Mouse (Mus musculus): ENCODE data around the gene Vstm2l. TPM values are rescaled to one million over a fixed set of nuclear protein-coding genes. Genes with fewer than 3 reads are reported as not detected.

Vstm2l gene
- polyA plus RNA-seq, 1 experiment from 2014 or later, result 4.5 TPM

DNA sequence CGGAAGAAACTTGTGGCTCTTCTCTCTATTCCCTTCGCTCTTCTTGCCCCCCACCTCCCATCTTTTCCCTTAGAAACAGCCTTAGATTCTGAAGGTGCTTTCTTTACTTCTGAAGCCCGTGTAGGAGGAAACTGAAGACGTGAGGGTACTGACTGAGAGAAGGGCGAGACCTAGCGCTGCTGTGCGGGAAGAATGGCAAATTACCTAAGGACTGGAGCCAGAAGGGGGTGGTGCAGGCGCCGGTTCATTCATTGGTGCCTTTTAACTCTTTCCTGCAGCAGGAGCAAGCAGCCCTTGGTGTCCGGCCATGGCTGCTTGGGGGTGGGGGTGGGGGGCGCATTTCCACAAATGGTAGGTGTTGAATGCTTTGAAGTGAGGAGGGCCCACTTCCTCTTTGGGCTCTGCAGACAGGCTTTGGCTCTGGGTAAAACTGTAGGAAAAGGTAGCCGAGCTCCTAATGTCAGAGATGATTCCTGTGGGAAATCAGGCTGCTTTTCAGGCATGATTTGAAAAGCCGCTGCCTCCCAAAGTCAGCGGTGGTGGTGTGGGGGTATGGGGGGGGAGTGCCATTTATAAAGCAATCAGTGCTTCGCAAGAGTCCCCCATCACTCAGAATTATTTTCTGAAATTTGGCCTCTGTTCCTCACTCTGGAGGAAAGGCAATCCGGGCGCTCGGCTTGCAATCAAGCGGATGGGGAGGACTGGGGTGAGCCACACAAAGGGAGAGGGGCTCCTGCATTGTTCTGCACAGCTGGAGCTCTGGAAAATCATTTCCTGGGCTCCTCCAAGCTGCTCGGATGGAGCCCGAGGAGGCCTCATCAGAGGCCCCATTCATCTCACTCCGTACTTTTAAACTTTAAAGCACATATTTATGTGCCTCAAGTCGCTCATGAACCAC is 60.4 kb downstream of the Vstm2l start:
- no peak overlapping the region for H3K4me3 ChIP-seq (ENCODE audit: low read depth, low read length)
- WGBS, result 3% methylated on average over 23 of the region's 23 CpGs
- peak overlapping the region; percentile 67 for H3K27ac ChIP-seq (ENCODE audit: low read depth, low read length)
- peaks cover 10% of the 10 kb centered on the region; the same call in 1 of the 2 replicates for H3K4me1 ChIP-seq (replicated peaks; ENCODE audit: control insufficient read depth, insufficient read depth, low read length)
- H3K36me3 ChIP-seq (ENCODE audit: control insufficient read depth, insufficient read depth, low read length), result no peaks in the 10 kb centered on the region
- H3K9me3 ChIP-seq (ENCODE audit: control insufficient read depth, low read length), result no peaks in the 10 kb centered on the region
- peak overlapping the region; percentile 56 for H3K9ac ChIP-seq (ENCODE audit: low read depth, low read length)
- ATAC-seq (ENCODE audit: low FRiP score) (peak; percentile 61; the same call in 1 of the 2 replicates), DNase-seq (ENCODE audit: low spot score) (peak; percentile 57)
- H3K4me2 ChIP-seq (replicated peaks; ENCODE audit: low read depth, low read length), result peak overlapping the region; percentile 41
- H3K27me3 ChIP-seq (ENCODE audit: control insufficient read depth, insufficient read depth, low read length), result no peaks in the 10 kb centered on the region

DNA sequence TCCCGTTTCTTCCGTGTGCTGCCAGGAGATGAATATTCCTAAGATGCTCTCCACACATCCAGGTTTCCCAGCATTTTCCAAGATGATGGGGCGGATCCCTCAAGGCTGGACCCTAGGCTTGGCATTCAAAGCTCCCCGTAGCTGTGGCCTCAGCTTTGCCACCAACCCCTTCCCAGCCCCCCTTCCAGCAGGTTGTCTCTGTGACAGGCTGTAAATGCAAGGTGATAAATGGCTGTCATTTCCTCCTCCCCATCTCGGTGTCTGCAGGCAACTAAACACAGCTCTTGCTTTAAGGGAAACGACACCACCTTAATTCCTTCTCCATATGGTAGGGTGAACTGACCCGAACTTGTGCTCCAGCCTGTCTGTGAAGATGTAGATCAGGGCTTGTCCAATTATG is 61.1 kb downstream of the Vstm2l start:
- Histone ChIP-seq H3K4me3 (ENCODE audit: low read depth, low read length) (no peak overlapping the region), H3K4me1 (replicated peaks; ENCODE audit: control insufficient read depth, insufficient read depth, low read length) (peaks cover 10% of the 10 kb centered on the region; the same call in 1 of the 2 replicates), H3K36me3 (ENCODE audit: control insufficient read depth, insufficient read depth, low read length) (no peaks in the 10 kb centered on the region), H3K9ac (ENCODE audit: low read depth, low read length) (peak overlapping the region; percentile 56), H3K4me2 (replicated peaks; ENCODE audit: low read depth, low read length) (peak overlapping the region; percentile 16; the same call in 1 of the 2 replicates), H3K9me3 (ENCODE audit: control insufficient read depth, low read length) (no peaks in the 10 kb centered on the region), H3K27me3 (ENCODE audit: control insufficient read depth, insufficient read depth, low read length) (no peaks in the 10 kb centered on the region), H3K27ac (ENCODE audit: low read depth, low read length) (peak overlapping the region; percentile 67)
- WGBS, result 5% methylated on average over 7 of the region's 7 CpGs
- DNase-seq (ENCODE audit: low spot score) (no peak), ATAC-seq (ENCODE audit: low FRiP score) (peak; percentile 51; the same call in 1 of the 2 replicates)

DNA sequence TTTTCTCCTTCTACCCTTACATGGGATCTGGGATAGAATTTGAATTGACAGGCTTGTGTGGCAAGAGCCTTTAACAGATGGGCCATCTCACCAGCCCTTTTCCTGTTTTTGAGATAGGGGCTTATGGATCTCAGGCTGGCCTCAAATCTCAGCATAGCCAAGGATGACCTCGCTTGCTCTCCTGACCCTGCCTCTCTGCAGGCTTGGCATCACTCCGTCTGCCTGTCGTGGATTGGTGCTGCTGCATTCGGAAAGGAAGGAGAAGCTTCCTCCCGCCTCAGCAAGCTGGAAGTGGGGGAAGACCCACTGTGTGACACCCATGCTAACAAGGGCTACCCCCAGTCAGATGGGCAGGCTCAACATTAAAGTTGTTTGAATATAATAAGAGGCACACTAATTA is 64.8 kb downstream of the Vstm2l start:
- no peaks in the 10 kb centered on the region for H3K27me3 ChIP-seq (ENCODE audit: control insufficient read depth, insufficient read depth, low read length)
- peaks cover 10% of the 10 kb centered on the region; the same call in 1 of the 2 replicates for H3K4me1 ChIP-seq (replicated peaks; ENCODE audit: control insufficient read depth, insufficient read depth, low read length)
- H3K9me3 ChIP-seq (ENCODE audit: control insufficient read depth, low read length), result no peaks in the 10 kb centered on the region
- ATAC-seq (ENCODE audit: low FRiP score) (no peak), DNase-seq (ENCODE audit: low spot score) (no peak)
- no peak overlapping the region for H3K4me3 ChIP-seq (ENCODE audit: low read depth, low read length)
- no peak overlapping the region for H3K4me2 ChIP-seq (replicated peaks; ENCODE audit: low read depth, low read length)
- H3K9ac ChIP-seq (ENCODE audit: low read depth, low read length), result no peak overlapping the region
- no peak overlapping the region for H3K27ac ChIP-seq (ENCODE audit: low read depth, low read length)
- 62% methylated on average over 5 of the region's 5 CpGs for WGBS
- no peaks in the 10 kb centered on the region; the same call in 1 of the 2 replicates for H3K36me3 ChIP-seq (ENCODE audit: control insufficient read depth, insufficient read depth, low read length)

DNA sequence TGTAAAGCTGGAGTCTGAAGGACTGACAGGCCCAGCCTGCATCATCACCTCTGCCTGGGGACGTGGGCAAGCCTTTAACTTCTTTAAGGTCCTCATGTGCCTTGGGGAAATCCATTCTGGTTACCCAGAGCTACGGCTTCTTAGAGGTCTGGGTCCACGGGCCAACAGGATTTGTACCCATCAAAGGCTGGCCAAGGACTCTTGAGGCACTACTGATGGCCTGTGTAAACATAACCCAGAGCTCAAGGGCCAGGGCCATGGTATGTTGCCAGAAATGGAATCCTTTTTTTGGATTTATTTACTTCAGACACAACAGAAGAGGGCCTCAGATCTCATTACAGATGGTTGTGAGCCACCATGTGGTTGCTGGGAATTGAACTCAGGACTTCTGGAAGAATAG is 68.3 kb downstream of the Vstm2l start:
- Histone ChIP-seq H3K36me3 (ENCODE audit: control insufficient read depth, insufficient read depth, low read length) (no peaks in the 10 kb centered on the region; the same call in 1 of the 2 replicates), H3K9ac (ENCODE audit: low read depth, low read length) (no peak overlapping the region), H3K4me2 (replicated peaks; ENCODE audit: low read depth, low read length) (no peak overlapping the region), H3K27ac (ENCODE audit: low read depth, low read length) (no peak overlapping the region), H3K27me3 (ENCODE audit: control insufficient read depth, insufficient read depth, low read length) (no peaks in the 10 kb centered on the region), H3K4me1 (replicated peaks; ENCODE audit: control insufficient read depth, insufficient read depth, low read length) (no peaks in the 10 kb centered on the region; the same call in 1 of the 2 replicates), H3K4me3 (ENCODE audit: low read depth, low read length) (no peak overlapping the region), H3K9me3 (ENCODE audit: control insufficient read depth, low read length) (no peaks in the 10 kb centered on the region)
- ATAC-seq (ENCODE audit: low FRiP score) (no peak), DNase-seq (ENCODE audit: low spot score) (no peak)
- 90% methylated on average over 3 of the region's 3 CpGs for WGBS

DNA sequence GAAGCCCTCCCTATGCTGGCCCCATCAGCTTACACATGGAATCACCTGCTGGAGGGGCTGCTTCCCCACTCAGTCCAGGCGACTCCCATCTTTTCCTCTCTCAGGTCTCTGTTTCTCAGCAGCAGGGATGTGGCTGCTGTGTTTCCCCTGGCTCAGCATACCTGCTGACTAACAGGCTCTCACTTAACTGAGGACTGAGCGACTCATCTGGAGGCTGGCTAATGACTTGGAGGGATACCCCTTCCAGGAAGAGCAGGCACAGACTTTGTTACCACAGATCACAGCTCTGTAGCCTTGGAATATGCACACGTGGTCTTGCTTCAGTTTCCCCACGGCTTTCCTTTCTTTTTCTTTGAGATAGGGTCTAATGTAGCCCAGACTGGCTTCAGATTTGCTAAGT is 68.8 kb downstream of the Vstm2l start:
- no peak for ATAC-seq (ENCODE audit: low FRiP score)
- Histone ChIP-seq H3K9me3 (ENCODE audit: control insufficient read depth, low read length) (no peaks in the 10 kb centered on the region), H3K27me3 (ENCODE audit: control insufficient read depth, insufficient read depth, low read length) (no peaks in the 10 kb centered on the region), H3K4me3 (ENCODE audit: low read depth, low read length) (no peak overlapping the region), H3K36me3 (ENCODE audit: control insufficient read depth, insufficient read depth, low read length) (no peaks in the 10 kb centered on the region; the same call in 1 of the 2 replicates), H3K4me2 (replicated peaks; ENCODE audit: low read depth, low read length) (no peak overlapping the region), H3K4me1 (replicated peaks; ENCODE audit: control insufficient read depth, insufficient read depth, low read length) (no peaks in the 10 kb centered on the region; the same call in 1 of the 2 replicates), H3K27ac (ENCODE audit: low read depth, low read length) (no peak overlapping the region), H3K9ac (ENCODE audit: low read depth, low read length) (no peak overlapping the region)
- DNase-seq (ENCODE audit: low spot score), result no peak
- 90% methylated on average over 4 of the region's 4 CpGs for WGBS

DNA sequence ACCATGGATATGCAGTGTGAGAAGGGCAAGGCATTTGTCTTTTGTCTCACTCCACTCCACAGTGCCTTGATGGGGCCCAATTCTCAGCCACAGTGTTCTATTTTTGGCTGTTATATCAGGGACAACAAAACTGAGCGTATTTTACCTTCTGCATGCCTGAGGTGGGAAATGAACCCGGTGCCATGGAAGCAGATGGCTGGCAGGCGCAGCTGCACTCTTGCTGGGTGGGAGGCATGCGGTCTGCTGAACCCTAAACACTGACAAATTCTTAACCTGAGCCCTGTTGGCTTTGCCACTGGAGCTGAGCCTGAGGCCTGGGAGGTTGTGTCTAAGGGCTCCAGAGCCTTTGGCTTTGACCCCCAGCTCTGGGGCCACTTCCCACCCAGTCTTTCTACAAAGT is 71.2 kb downstream of the Vstm2l start:
- no peak for DNase-seq (ENCODE audit: low spot score)

DNA sequence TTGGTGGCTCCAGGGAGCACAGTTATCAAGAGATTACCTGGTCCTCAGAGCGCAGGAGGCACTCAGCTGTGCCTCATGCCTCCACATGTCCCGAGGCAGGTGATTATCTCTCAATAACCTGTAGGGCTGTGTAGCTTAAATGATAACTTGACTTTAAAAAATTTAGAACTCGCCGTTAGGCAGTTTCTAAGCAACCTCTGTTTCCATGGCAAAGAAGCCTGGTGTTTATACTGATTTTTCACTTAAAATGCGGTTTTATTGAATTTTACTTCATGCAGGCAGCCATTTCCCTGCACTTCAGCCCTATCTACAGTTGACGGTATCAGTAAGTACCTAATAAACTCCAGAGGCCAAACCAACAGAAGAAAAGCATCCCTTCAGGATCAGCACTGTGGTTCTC is 71.8 kb downstream of the Vstm2l start:
- H3K4me1 ChIP-seq (replicated peaks; ENCODE audit: control insufficient read depth, insufficient read depth, low read length), result peaks cover 2% of the 10 kb centered on the region; the same call in 1 of the 2 replicates
- no peak overlapping the region for H3K4me2 ChIP-seq (replicated peaks; ENCODE audit: low read depth, low read length)
- no peaks in the 10 kb centered on the region; the same call in 1 of the 2 replicates for H3K36me3 ChIP-seq (ENCODE audit: control insufficient read depth, insufficient read depth, low read length)
- no peak overlapping the region for H3K27ac ChIP-seq (ENCODE audit: low read depth, low read length)
- DNase-seq (ENCODE audit: low spot score) (no peak), ATAC-seq (ENCODE audit: low FRiP score) (no peak)
- no peak overlapping the region for H3K9ac ChIP-seq (ENCODE audit: low read depth, low read length)
- no peaks in the 10 kb centered on the region for H3K27me3 ChIP-seq (ENCODE audit: control insufficient read depth, insufficient read depth, low read length)
- no peak overlapping the region for H3K4me3 ChIP-seq (ENCODE audit: low read depth, low read length)
- no peaks in the 10 kb centered on the region for H3K9me3 ChIP-seq (ENCODE audit: control insufficient read depth, low read length)
- WGBS, result 85% methylated on average over 6 of the region's 6 CpGs

More for the DNA sequence above, 71.2 kb downstream of the Vstm2l start:
- no peaks in the 10 kb centered on the region; the same call in 1 of the 2 replicates for H3K36me3 ChIP-seq (ENCODE audit: control insufficient read depth, insufficient read depth, low read length)
- H3K4me2 ChIP-seq (replicated peaks; ENCODE audit: low read depth, low read length), result no peak overlapping the region
- no peaks in the 10 kb centered on the region for H3K27me3 ChIP-seq (ENCODE audit: control insufficient read depth, insufficient read depth, low read length)
- no peaks in the 10 kb centered on the region for H3K9me3 ChIP-seq (ENCODE audit: control insufficient read depth, low read length)
- H3K9ac ChIP-seq (ENCODE audit: low read depth, low read length), result no peak overlapping the region
- peaks cover 2% of the 10 kb centered on the region; the same call in 1 of the 2 replicates for H3K4me1 ChIP-seq (replicated peaks; ENCODE audit: control insufficient read depth, insufficient read depth, low read length)
- ATAC-seq (ENCODE audit: low FRiP score), result no peak
- WGBS, result 86% methylated on average over 4 of the region's 4 CpGs
- no peak overlapping the region for H3K4me3 ChIP-seq (ENCODE audit: low read depth, low read length)
- H3K27ac ChIP-seq (ENCODE audit: low read depth, low read length), result no peak overlapping the region

DNA sequence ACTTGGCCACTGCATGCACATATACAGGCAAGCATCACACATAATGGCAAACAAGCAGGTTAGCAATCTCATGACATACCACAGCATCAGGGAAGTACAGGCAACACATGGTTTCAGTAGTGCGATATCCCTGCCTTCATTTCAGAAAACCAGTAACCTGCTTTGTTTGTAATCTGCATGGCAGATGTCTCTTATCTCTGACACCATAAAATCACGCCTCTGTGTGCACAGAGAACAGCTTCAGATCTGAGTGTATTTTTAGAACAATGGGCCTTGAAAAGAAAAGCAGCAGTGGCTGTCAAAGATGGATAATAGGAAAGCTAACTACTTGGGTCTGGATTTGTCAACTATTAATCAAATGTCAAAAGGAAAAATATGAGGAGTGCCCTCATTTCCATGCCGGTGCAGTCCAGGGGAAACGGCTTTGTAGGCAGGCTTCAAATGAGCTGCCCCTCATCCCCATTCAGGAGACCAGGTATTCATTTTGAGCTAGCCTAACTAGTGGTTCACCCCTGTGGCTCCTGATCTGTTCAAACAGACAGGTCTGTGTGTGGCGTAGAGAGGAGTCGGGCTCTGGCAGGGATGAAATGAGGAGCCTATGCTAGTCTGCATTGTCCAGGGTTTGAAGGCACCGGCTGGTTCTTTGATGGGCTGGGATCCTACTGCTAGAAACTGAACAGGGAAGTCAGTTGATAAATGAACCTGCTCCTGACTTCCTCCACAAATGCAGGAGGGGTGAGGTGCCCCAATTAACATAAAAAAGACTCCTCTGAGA is 74.2 kb downstream of the Vstm2l start:
- peaks cover 2% of the 10 kb centered on the region; the same call in 1 of the 2 replicates for H3K4me1 ChIP-seq (replicated peaks; ENCODE audit: control insufficient read depth, insufficient read depth, low read length)
- ATAC-seq (ENCODE audit: low FRiP score), result no peak

More for the DNA sequence above, 74.2 kb downstream of the Vstm2l start:
- DNase-seq (ENCODE audit: low spot score), result peak; percentile 1
- Histone ChIP-seq H3K4me3 (ENCODE audit: low read depth, low read length) (no peak overlapping the region), H3K27ac (ENCODE audit: low read depth, low read length) (peak overlapping the region; percentile 12; the same call in 1 of the 2 replicates), H3K36me3 (ENCODE audit: control insufficient read depth, insufficient read depth, low read length) (no peaks in the 10 kb centered on the region), H3K9ac (ENCODE audit: low read depth, low read length) (no peak overlapping the region), H3K27me3 (ENCODE audit: control insufficient read depth, insufficient read depth, low read length) (no peaks in the 10 kb centered on the region), H3K4me2 (replicated peaks; ENCODE audit: low read depth, low read length) (no peak overlapping the region), H3K9me3 (ENCODE audit: control insufficient read depth, low read length) (no peaks in the 10 kb centered on the region)
- WGBS, result 55% methylated on average over 7 of the region's 7 CpGs

Measured in hindbrain, embryonic 11.5 days (tissue).